Mouse (Mus musculus): ENCODE measurements around the gene G3bp1. TPM values are rescaled to one million over a fixed set of nuclear protein-coding genes. Genes with fewer than 3 reads are reported as not detected.

G3bp1 gene
- polyA plus RNA-seq, 1 experiment from 2014 or later: 109 TPM

DNA sequence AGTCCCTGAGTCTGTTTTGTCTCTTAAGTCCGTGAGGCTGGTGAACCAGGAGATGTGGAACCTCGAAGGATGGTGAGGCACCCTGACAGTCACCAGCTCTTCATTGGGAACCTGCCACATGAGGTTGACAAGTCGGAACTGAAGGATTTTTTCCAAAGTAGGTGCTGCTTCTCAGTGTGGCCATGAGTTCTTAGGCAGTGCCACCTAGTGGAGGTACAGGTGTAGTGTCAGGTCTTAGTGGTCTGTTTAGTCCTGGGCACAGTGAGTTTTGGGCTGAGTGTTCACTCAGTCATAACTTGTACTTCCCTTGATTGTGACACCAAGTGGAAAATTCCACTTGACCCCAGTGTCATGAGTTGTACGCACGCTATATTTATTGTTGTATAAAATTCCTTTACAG lies 28.4 kb downstream of the G3bp1 start:
- peaks cover 59% of the 10 kb centered on the region for H3K36me3 ChIP-seq (ENCODE audit: insufficient read depth, low read length)
- no peak overlapping the region for H3K4me3 ChIP-seq (replicated peaks; ENCODE audit: low read depth, low read length)
- no peaks in the 10 kb centered on the region for H3K9me3 ChIP-seq (replicated peaks; ENCODE audit: low read length)
- no peaks in the 10 kb centered on the region for H3K27me3 ChIP-seq (ENCODE audit: insufficient read depth, low read length)
- TF ChIP-seq CTCF (IDR thresholded peaks at IDR 0.05; ENCODE audit: low read depth): peak; percentile 86
- H3K4me1 ChIP-seq (replicated peaks; ENCODE audit: insufficient read depth, low read length): no peaks in the 10 kb centered on the region
- no peak overlapping the region for H3K27ac ChIP-seq
- ATAC-seq (replicated peaks; ENCODE audit: low FRiP score, low read depth) (peak; percentile 79), DNase-seq (ENCODE audit: low spot score) (peak; percentile 80)
- 52% methylated on average over 5 of the region's 5 CpGs for WGBS
- H3K4me2 ChIP-seq (ENCODE audit: low read length): no peak overlapping the region
- H3K9ac ChIP-seq (ENCODE audit: low read depth, low read length): no peak overlapping the region

DNA sequence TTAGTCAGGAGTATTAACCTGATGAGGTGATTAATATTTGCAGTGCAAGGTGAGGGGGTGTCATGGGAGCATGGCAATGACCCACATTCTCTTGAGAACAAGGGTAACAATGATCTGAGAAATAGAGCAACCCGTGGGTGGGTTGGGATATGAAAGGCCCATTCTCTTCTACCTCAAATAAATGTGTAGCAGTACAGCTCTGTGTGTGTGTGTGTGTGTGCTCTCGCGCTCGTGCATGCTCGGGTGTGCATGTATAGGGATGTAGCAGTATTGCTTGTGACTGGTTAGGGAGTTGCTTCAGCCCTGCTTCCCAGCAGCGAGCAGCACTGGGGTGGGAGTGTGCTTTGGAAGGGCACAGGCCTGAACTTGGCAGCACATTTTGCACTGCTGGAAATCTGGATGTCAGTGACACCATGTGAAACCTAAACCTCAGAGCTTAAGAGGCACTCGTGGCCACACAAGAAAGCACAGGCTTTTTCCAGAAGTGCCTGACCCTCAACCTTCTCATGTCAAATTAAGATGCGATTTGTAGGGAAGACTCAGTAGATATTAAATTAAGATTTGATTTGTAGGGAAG lies 32.6 kb downstream of the G3bp1 start:
- H3K4me1 ChIP-seq (replicated peaks; ENCODE audit: insufficient read depth, low read length): no peaks in the 10 kb centered on the region
- H3K27me3 ChIP-seq (ENCODE audit: insufficient read depth, low read length): no peaks in the 10 kb centered on the region
- DNase-seq (ENCODE audit: low spot score) (no peak), ATAC-seq (replicated peaks; ENCODE audit: low FRiP score, low read depth) (no peak)
- WGBS: 73% methylated on average over 8 of the region's 8 CpGs
- no peaks in the 10 kb centered on the region for H3K9me3 ChIP-seq (replicated peaks; ENCODE audit: low read length)
- no peak overlapping the region for H3K4me2 ChIP-seq (ENCODE audit: low read length)
- TF ChIP-seq CTCF (IDR thresholded peaks at IDR 0.05; ENCODE audit: low read depth): no peak
- peaks cover 23% of the 10 kb centered on the region for H3K36me3 ChIP-seq (ENCODE audit: insufficient read depth, low read length)
- no peak overlapping the region for H3K9ac ChIP-seq (ENCODE audit: low read depth, low read length)
- H3K27ac ChIP-seq: no peak overlapping the region
- no peak overlapping the region for H3K4me3 ChIP-seq (replicated peaks; ENCODE audit: low read depth, low read length)

GRCm38 (mm10) chr11:55502886-55503285 lies 33.4 kb downstream of the G3bp1 start:
- 68% methylated on average over 5 of the region's 5 CpGs for whole genome bisulfite sequencing
- Histone ChIP-seq H3K27ac (no peak overlapping the region), H3K4me2 (ENCODE audit: low read length) (no peak overlapping the region), H3K9me3 (replicated peaks; ENCODE audit: low read length) (no peaks in the 10 kb centered on the region), H3K36me3 (ENCODE audit: insufficient read depth, low read length) (peaks cover 18% of the 10 kb centered on the region), H3K4me1 (replicated peaks; ENCODE audit: insufficient read depth, low read length) (no peaks in the 10 kb centered on the region), H3K4me3 (replicated peaks; ENCODE audit: low read depth, low read length) (no peak overlapping the region), H3K27me3 (ENCODE audit: insufficient read depth, low read length) (no peaks in the 10 kb centered on the region), H3K9ac (ENCODE audit: low read depth, low read length) (no peak overlapping the region)
- ATAC-seq (replicated peaks; ENCODE audit: low FRiP score, low read depth): 0 out of 2 replicates have a peak, but pooled peaks have one; percentile 33
- no peak for TF ChIP-seq CTCF (IDR thresholded peaks at IDR 0.05; ENCODE audit: low read depth)
- no peak for DNase-seq (ENCODE audit: low spot score)

GRCm38 (mm10) chr11:55505485-55505884 lies 36.0 kb downstream of the G3bp1 start:
- Histone ChIP-seq H3K4me3 (replicated peaks; ENCODE audit: low read depth, low read length) (no peak overlapping the region), H3K27ac (no peak overlapping the region), H3K27me3 (ENCODE audit: insufficient read depth, low read length) (no peaks in the 10 kb centered on the region), H3K36me3 (ENCODE audit: insufficient read depth, low read length) (peaks cover 8% of the 10 kb centered on the region; the same call in 1 of the 2 replicates), H3K4me1 (replicated peaks; ENCODE audit: insufficient read depth, low read length) (no peaks in the 10 kb centered on the region), H3K9ac (ENCODE audit: low read depth, low read length) (no peak overlapping the region), H3K4me2 (ENCODE audit: low read length) (no peak overlapping the region), H3K9me3 (replicated peaks; ENCODE audit: low read length) (no peaks in the 10 kb centered on the region)
- WGBS: 80% methylated on average over 3 of the region's 3 CpGs
- DNase-seq (ENCODE audit: low spot score): no peak
- no peak for TF ChIP-seq CTCF (IDR thresholded peaks at IDR 0.05; ENCODE audit: low read depth)
- ATAC-seq (replicated peaks; ENCODE audit: low FRiP score, low read depth): no peak

DNA sequence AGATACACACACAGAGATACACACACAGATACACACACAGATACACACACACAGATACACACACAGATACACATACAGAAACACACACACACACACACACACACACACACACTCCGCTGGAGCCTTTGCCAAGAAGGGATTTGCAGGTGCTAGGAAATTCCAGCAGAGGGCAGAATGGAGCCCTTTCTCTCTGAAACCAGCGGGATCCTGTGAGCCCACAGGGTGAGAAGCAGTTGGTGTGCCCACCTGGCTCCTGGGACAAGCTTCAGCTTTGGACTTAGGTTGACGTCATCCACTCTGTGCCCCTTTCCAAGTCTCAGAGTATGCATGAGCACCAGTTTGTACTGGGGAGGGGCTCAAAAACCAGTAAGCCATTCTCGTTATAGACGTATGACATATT lies 41.9 kb downstream of the G3bp1 start:
- no peak for ATAC-seq (replicated peaks; ENCODE audit: low FRiP score, low read depth)
- WGBS: 57% methylated on average over 5 of the region's 5 CpGs
- Histone ChIP-seq H3K4me1 (replicated peaks; ENCODE audit: insufficient read depth, low read length) (no peaks in the 10 kb centered on the region), H3K36me3 (ENCODE audit: insufficient read depth, low read length) (no peaks in the 10 kb centered on the region), H3K27me3 (ENCODE audit: insufficient read depth, low read length) (no peaks in the 10 kb centered on the region), H3K9ac (ENCODE audit: low read depth, low read length) (no peak overlapping the region), H3K27ac (no peak overlapping the region), H3K4me3 (replicated peaks; ENCODE audit: low read depth, low read length) (no peak overlapping the region), H3K4me2 (ENCODE audit: low read length) (no peak overlapping the region), H3K9me3 (replicated peaks; ENCODE audit: low read length) (no peaks in the 10 kb centered on the region)
- peak; percentile 61; the same call in 1 of the 2 replicates for TF ChIP-seq CTCF (IDR thresholded peaks at IDR 0.05; ENCODE audit: low read depth)
- DNase-seq (ENCODE audit: low spot score): no peak

DNA sequence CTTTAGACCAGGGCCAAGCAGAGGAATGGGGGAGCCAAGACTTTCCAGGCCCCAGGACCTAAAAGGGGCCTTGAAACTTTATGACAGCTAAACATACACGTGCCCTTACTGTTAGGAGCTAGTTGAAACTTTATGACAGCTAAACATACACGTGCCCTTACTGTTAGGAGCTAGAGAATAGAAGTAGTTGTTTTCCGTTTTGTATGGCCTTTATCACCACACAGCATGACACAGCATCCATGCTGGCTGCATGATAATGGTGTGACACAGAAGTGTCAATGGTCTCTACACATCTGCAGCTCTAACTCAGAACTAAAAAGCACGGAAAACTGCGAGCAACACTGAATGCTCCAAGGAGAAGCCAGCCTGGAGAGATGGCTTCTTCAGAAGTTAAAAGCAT lies 48.2 kb downstream of the G3bp1 start:
- WGBS: 74% methylated on average over 5 of the region's 5 CpGs
- no peak overlapping the region for H3K4me2 ChIP-seq (ENCODE audit: low read length)
- no peaks in the 10 kb centered on the region for H3K9me3 ChIP-seq (replicated peaks; ENCODE audit: low read length)
- no peak overlapping the region for H3K27ac ChIP-seq
- TF ChIP-seq CTCF (IDR thresholded peaks at IDR 0.05; ENCODE audit: low read depth): no peak
- H3K27me3 ChIP-seq (ENCODE audit: insufficient read depth, low read length): no peaks in the 10 kb centered on the region
- ATAC-seq (replicated peaks; ENCODE audit: low FRiP score, low read depth) (no peak), DNase-seq (ENCODE audit: low spot score) (no peak)
- no peak overlapping the region for H3K4me3 ChIP-seq (replicated peaks; ENCODE audit: low read depth, low read length)
- H3K4me1 ChIP-seq (replicated peaks; ENCODE audit: insufficient read depth, low read length): no peaks in the 10 kb centered on the region
- H3K9ac ChIP-seq (ENCODE audit: low read depth, low read length): no peak overlapping the region
- H3K36me3 ChIP-seq (ENCODE audit: insufficient read depth, low read length): no peaks in the 10 kb centered on the region
